Mouse (Mus musculus) midbrain, postnatal 0 days (tissue): Measurements from ENCODE around the gene Ociad2. TPM values are rescaled to one million over a fixed set of nuclear protein-coding genes. Genes with fewer than 3 reads are reported as not detected.
A peak's percentile ranks its signal among the peaks of the same experiment; 100 is the strongest.

ENCODE experiments used
- ATAC-seq: fragments of 200-750 bp; cut with Nextera tagmentation; 2 replicates; pipeline ENCODE4 v1.8.0; 2017; ENCODE audit warnings: moderate number of reproducible peaks, mild to moderate bottlenecking, moderate TSS enrichment, moderate library complexity; ENCODE audit not compliant: low FRiP score
- DNase-seq: peaks from one replicate; pipeline ENCODE4 v3.0.0-alpha.2; 2015; ENCODE audit warnings: low spot score
- H3K27ac ChIP-seq: fragments of 300-500 bp; sonication (generic); 2 replicates; pipeline ENCODE4 v1.5.1; 2014; ENCODE audit warnings: low read depth, mild to moderate bottlenecking, low read length, mixed read lengths
- H3K27me3 ChIP-seq: fragments of 300-500 bp; sonication (generic); 2 replicates; pipeline ENCODE4 v1.6.1; 2014; ENCODE audit warnings: low read length, control low read depth, mixed read lengths; ENCODE audit not compliant: insufficient read depth
- H3K36me3 ChIP-seq: fragments of 300-500 bp; sonication (generic); 2 replicates; pipeline ENCODE4 v1.6.1; 2014; ENCODE audit warnings: low read length, control low read depth, mixed read lengths; ENCODE audit not compliant: insufficient read depth
- H3K4me1 ChIP-seq: fragments of 300-500 bp; sonication (generic); 2 replicates; pipeline ENCODE4 v1.6.1; 2014; ENCODE audit warnings: mild to moderate bottlenecking, control low read depth, antibody characterized with exemption, low read length, mixed read lengths; ENCODE audit not compliant: insufficient read depth
- H3K4me2 ChIP-seq: fragments of 300-500 bp; sonication (generic); 2 replicates; pipeline ENCODE4 v1.6.1; 2014; ENCODE audit warnings: low read depth, mild to moderate bottlenecking, low read length, mixed read lengths; ENCODE audit not compliant: poor library complexity, severe bottlenecking
- H3K4me3 ChIP-seq: fragments of 300-500 bp; sonication (generic); 2 replicates; pipeline ENCODE4 v1.5.1; 2014; ENCODE audit warnings: low read depth, mild to moderate bottlenecking, low read length, moderate library complexity
- H3K9ac ChIP-seq: fragments of 300-500 bp; sonication (generic); replicated peaks from 2 replicates; pipeline ENCODE4 v1.6.1; 2014; ENCODE audit warnings: mild to moderate bottlenecking, low read length, moderate library complexity, mixed read lengths; ENCODE audit not compliant: poor library complexity, severe bottlenecking
- H3K9me3 ChIP-seq: fragments of 300-500 bp; sonication (generic); 2 replicates; pipeline ENCODE4 v1.6.1; 2016; ENCODE audit warnings: low read length, control low read depth
- CTCF ChIP-seq: IDR thresholded peaks from 2 replicates; pipeline ENCODE4 v1.5.1; 2016; ENCODE audit warnings: antibody characterized with exemption, mild to moderate bottlenecking
- WGBS: fragments of 180-500 bp; shearing (Covaris S2); extraction: QIAGEN DNeasy Blood & Tissue Kit; methylation state at CpG from one replicate; pipeline ENCODE4 v1.1.7; 2014; 5-methylcytosine and 5-hydroxymethylcytosine counted together
- polyA plus RNA-seq: library from polyadenylated mRNA; unstranded; fragments of >200 nt; fragmentation: Nextera tagmentation; extraction: Ambion mirVana; gene quantifications from 2 replicates; pipeline ENCODE4 v1.2.1, GENCODE M21; 2015
- total RNA-seq: library from RNA; depleted of rRNA; stranded (reverse); fragments of >200 nt; gene quantifications from 2 replicates; pipeline ENCODE4 v1.2.3, GENCODE M21; 2014

Gene Ociad2
- total and polyA plus RNA-seq, 2 experiments from 2014 or later, result 11.3 to 27.5 TPM

- ATAC-seq, result no peak
- no peaks in the 10 kb centered on the region for H3K36me3 ChIP-seq
- no peak overlapping the region for H3K4me3 ChIP-seq
- no peak overlapping the region for H3K27ac ChIP-seq
- no peaks in the 10 kb centered on the region for H3K27me3 ChIP-seq
- H3K4me1 ChIP-seq, result peaks cover 5% of the 10 kb centered on the region; the same call in 1 of the 2 replicates
- WGBS, result 30% methylated on average over 5 of the region's 5 CpGs
- no peak for TF ChIP-seq CTCF
- no peak overlapping the region for H3K4me2 ChIP-seq
- no peak overlapping the region for H3K9ac ChIP-seq
- no peaks in the 10 kb centered on the region for H3K9me3 ChIP-seq
- no peak for DNase-seq
These were observed 8.7 kb upstream of the Ociad2 start for GRCm38 (mm10) chr5:73349514-73349913.

GRCm38 (mm10) chr5:73345254-73345653 is 4.4 kb upstream of the Ociad2 start:
- H3K36me3 ChIP-seq, result no peaks in the 10 kb centered on the region
- H3K4me2 ChIP-seq, result no peak overlapping the region
- TF ChIP-seq CTCF, result no peak
- H3K9ac ChIP-seq, result no peak overlapping the region
- H3K27ac ChIP-seq, result no peak overlapping the region
- no peaks in the 10 kb centered on the region for H3K9me3 ChIP-seq
- DNase-seq (no peak), ATAC-seq (no peak)
- peaks cover 8% of the 10 kb centered on the region; the same call in 1 of the 2 replicates for H3K4me1 ChIP-seq
- 74% methylated on average over 4 of the region's 4 CpGs for WGBS
- no peaks in the 10 kb centered on the region for H3K27me3 ChIP-seq
- no peak overlapping the region for H3K4me3 ChIP-seq

GRCm38 (mm10) chr5:73344310-73344709 is 3.5 kb upstream of the Ociad2 start:
- Histone ChIP-seq H3K4me1 (peaks cover 8% of the 10 kb centered on the region; the same call in 1 of the 2 replicates), H3K4me2 (no peak overlapping the region; the same call in 1 of the 2 replicates), H3K27me3 (no peaks in the 10 kb centered on the region), H3K36me3 (no peaks in the 10 kb centered on the region), H3K9ac (no peak overlapping the region), H3K9me3 (no peaks in the 10 kb centered on the region), H3K4me3 (no peak overlapping the region), H3K27ac (no peak overlapping the region)
- DNase-seq (peak; percentile 51), ATAC-seq (peak; percentile 81)
- no peak for TF ChIP-seq CTCF
- WGBS, result 14% methylated on average over 10 of the region's 10 CpGs

- no peak for TF ChIP-seq CTCF
- Histone ChIP-seq H3K4me3 (no peak overlapping the region), H3K27me3 (no peaks in the 10 kb centered on the region), H3K4me2 (no peak overlapping the region), H3K36me3 (no peaks in the 10 kb centered on the region), H3K4me1 (peaks cover 10% of the 10 kb centered on the region; the same call in 1 of the 2 replicates), H3K9ac (no peak overlapping the region), H3K27ac (no peak overlapping the region), H3K9me3 (no peaks in the 10 kb centered on the region)
- ATAC-seq (no peak), DNase-seq (no peak)
- WGBS, result 86% methylated on average over 22 of the region's 22 CpGs
These were observed 2.0 kb upstream of the Ociad2 start for GRCm38 (mm10) chr5:73342701-73343355.

- H3K27ac ChIP-seq, result no peak overlapping the region
- ATAC-seq, result no peak
- H3K27me3 ChIP-seq, result no peaks in the 10 kb centered on the region
- H3K36me3 ChIP-seq, result no peaks in the 10 kb centered on the region
- no peak overlapping the region for H3K4me2 ChIP-seq
- H3K4me3 ChIP-seq, result no peak overlapping the region
- no peak overlapping the region for H3K9ac ChIP-seq
- WGBS, result 88% methylated on average over 9 of the region's 9 CpGs
- H3K4me1 ChIP-seq, result peaks cover 19% of the 10 kb centered on the region; the same call in 1 of the 2 replicates
- no peaks in the 10 kb centered on the region for H3K9me3 ChIP-seq
- no peak for TF ChIP-seq CTCF
- no peak for DNase-seq
These were observed 777 bp downstream of the Ociad2 start for GRCm38 (mm10) chr5:73339779-73340722.

- H3K27ac ChIP-seq, result peak overlapping the region; percentile 44
- peak overlapping the region; percentile 53 for H3K4me3 ChIP-seq
- no peak for TF ChIP-seq CTCF
- no peaks in the 10 kb centered on the region for H3K9me3 ChIP-seq
- ATAC-seq, result peak; percentile 42
- H3K4me1 ChIP-seq, result peaks cover 12% of the 10 kb centered on the region; the same call in 1 of the 2 replicates
- H3K36me3 ChIP-seq, result no peaks in the 10 kb centered on the region
- H3K9ac ChIP-seq, result peak overlapping the region; percentile 69
- H3K27me3 ChIP-seq, result no peaks in the 10 kb centered on the region
- DNase-seq, result peak; percentile 32
- WGBS, result 32% methylated on average over 14 of the region's 14 CpGs
- peak overlapping the region; percentile 74 for H3K4me2 ChIP-seq
These were observed 2.0 kb downstream of the Ociad2 start for GRCm38 (mm10) chr5:73338832-73339163.
